21 mouse cellular contexts compared by ENCODE assay signal in the genomic region with DNA sequence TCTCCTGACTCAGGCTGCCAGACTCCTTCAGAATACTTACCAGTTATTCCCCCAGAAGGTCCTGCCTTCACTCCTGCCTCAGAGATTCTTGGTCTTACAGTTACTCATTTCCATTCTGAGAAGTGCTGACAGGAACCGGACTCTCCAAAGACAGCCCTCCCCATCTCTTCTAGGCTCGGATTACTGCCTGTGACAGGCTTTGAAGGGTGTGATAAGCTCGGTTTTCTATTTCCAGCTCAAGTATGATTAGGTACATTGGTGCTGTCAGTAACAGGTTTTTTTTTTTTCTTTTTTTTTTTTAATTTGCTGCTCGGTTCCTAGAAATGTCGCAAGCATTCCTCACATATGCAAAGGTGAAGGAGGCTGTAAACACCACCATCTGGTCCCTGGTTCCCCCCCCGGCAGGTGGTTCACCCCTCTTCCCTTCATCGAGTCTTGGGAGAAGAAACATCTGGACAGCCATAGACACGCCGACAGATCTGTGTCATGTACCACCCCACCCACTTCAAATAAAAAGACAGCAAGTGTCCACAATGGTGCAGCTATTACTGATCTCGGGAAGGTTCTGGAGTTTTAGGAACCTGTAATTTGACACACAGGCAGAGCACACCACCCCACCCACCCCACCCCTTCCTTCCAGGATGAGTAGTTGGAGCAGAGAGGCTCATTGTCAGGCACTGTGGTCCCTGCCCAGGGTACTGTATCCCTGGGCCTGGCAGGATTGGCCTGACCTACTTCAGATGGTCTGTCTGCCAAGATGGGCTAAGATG. TPM values are rescaled to one million over a fixed set of nuclear protein-coding genes. Genes with fewer than 3 reads are reported as not detected.
DNase-seq lines count a peak whose midpoint lies in the region; ATAC-seq and TF ChIP-seq lines count a peak whose summit lies in the region.
"Had no signal": no experiment of that assay in that cellular context is flagged by ENCODE, and none has a peak within 500 bp of the region (broad histone marks: within the 10 kb centered on the region; RNA-seq: fewer than 3 reads in every experiment).

No protein-coding gene starts in this region.

- TF ChIP-seq EP300 in heart, adult 2 months (IDR thresholded peaks at IDR 0.05; ENCODE audit: insufficient read depth, low read depth, low read length) = no peak

- no peaks in the 10 kb centered on the region for H3K79me2 ChIP-seq in heart, adult 2 months (replicated peaks; ENCODE audit: control insufficient read depth, insufficient read depth, low read length)

- H3K27me3 ChIP-seq in heart, adult 2 months (ENCODE audit: control insufficient read depth, insufficient read depth, low read length) = no peaks in the 10 kb centered on the region
- H3K27me3 ChIP-seq in heart, embryonic 15.5 days = no peaks in the 10 kb centered on the region
- no peaks in the 10 kb centered on the region for H3K27me3 ChIP-seq in intestine, embryonic 15.5 days (replicated peaks)
- H3K27me3 ChIP-seq: CH12.LX; embryonic facial prominence, embryonic 15.5 days; limb, embryonic 13.5 days; neural tube, embryonic 13.5 days had no signal

- no peaks in the 10 kb centered on the region for H3K9me3 ChIP-seq in heart, embryonic 15.5 days (replicated peaks)
- H3K9me3 ChIP-seq in intestine, embryonic 15.5 days = no peaks in the 10 kb centered on the region
- H3K9me3 ChIP-seq: embryonic facial prominence, embryonic 15.5 days; limb, embryonic 13.5 days; neural tube, embryonic 13.5 days had no signal

- peak overlapping the region; percentile 20; the same call in 1 of the 2 replicates for H3K4me3 ChIP-seq in heart, adult 2 months
- peak overlapping the region; percentile 4; the same call in 1 of the 2 replicates for H3K4me3 ChIP-seq in heart, embryonic 15.5 days
- no peak overlapping the region for H3K4me3 ChIP-seq in intestine, embryonic 15.5 days (replicated peaks)
- H3K4me3 ChIP-seq: embryonic facial prominence, embryonic 15.5 days; limb, embryonic 13.5 days; neural tube, embryonic 13.5 days had no signal

- H3K4me1 ChIP-seq in heart, adult 2 months (ENCODE audit: control insufficient read depth, insufficient read depth, low read length) = peaks cover 6% of the 10 kb centered on the region
- peaks cover 39% of the 10 kb centered on the region for H3K4me1 ChIP-seq in heart, embryonic 15.5 days (replicated peaks)
- peaks cover 6% of the 10 kb centered on the region; the same call in 1 of the 2 replicates for H3K4me1 ChIP-seq in intestine, embryonic 15.5 days (replicated peaks)
- H3K4me1 ChIP-seq: neural tube, embryonic 13.5 days had no signal

- H3K9ac ChIP-seq in heart, adult 2 months (ENCODE audit: low read depth, low read length) = peak overlapping the region; percentile 62
- no peak overlapping the region for H3K9ac ChIP-seq in heart, embryonic 15.5 days
- H3K9ac ChIP-seq in intestine, embryonic 15.5 days = no peak overlapping the region
- H3K9ac ChIP-seq: embryonic facial prominence, embryonic 15.5 days; hindbrain, embryonic 14.5 days; limb, embryonic 13.5 days; neural tube, embryonic 13.5 days had no signal

- peak overlapping the region; percentile 47 for H3K4me2 ChIP-seq in heart, embryonic 15.5 days
- no peak overlapping the region for H3K4me2 ChIP-seq in intestine, embryonic 15.5 days (replicated peaks)
- H3K4me2 ChIP-seq: embryonic facial prominence, embryonic 15.5 days; hindbrain, embryonic 14.5 days; limb, embryonic 13.5 days; neural tube, embryonic 13.5 days had no signal

- H3K27ac ChIP-seq in heart, adult 2 months = peak overlapping the region; percentile 60
- peak overlapping the region; percentile 78 for H3K27ac ChIP-seq in heart, embryonic 15.5 days
- no peak overlapping the region for H3K27ac ChIP-seq in intestine, embryonic 15.5 days
- H3K27ac ChIP-seq: embryonic facial prominence, embryonic 15.5 days; hindbrain, embryonic 14.5 days; limb, embryonic 13.5 days; neural tube, embryonic 13.5 days had no signal

- peak; percentile 86 for ATAC-seq in heart, embryonic 15.5 days (replicated peaks; ENCODE audit: insufficient number of reproducible peaks, insufficient read depth, low FRiP score, low read depth)
- no peak for ATAC-seq in intestine, embryonic 15.5 days
- ATAC-seq: forebrain, embryonic 14.5 days had no signal

- TF ChIP-seq CTCF in heart, adult 2 months (IDR thresholded peaks at IDR 0.05) = no peak

- no peaks in the 10 kb centered on the region for H3K36me3 ChIP-seq in heart, adult 2 months (ENCODE audit: control insufficient read depth, insufficient read depth, low read length)
- H3K36me3 ChIP-seq in heart, embryonic 15.5 days = no peaks in the 10 kb centered on the region
- H3K36me3 ChIP-seq in intestine, embryonic 15.5 days = no peaks in the 10 kb centered on the region
- H3K36me3 ChIP-seq: embryonic facial prominence, embryonic 15.5 days; limb, embryonic 13.5 days; neural tube, embryonic 13.5 days had no signal

- peak in 1 of 2 experiments; percentile 31 for DNase-seq in heart, adult 2 months
- DNase-seq in heart, adult 8-10 months (ENCODE audit: low spot score) = no peak
- DNase-seq in 416B (ENCODE audit: low read depth) (peak; percentile 68), NIH3T3 (ENCODE audit: low read depth) (peak; percentile 56)
- no peak for DNase-seq in left cerebral cortex, adult 8-10 months (ENCODE audit: low spot score in 2 of 2)
- DNase-seq: adrenal gland, adult 8-10 months; cerebellum, postnatal 10 days; gastrocnemius, postnatal 14 days; kidney, adult 18-20 months; layer of hippocampus, adult 9-11 months; thymus, postnatal 14 days had no signal

- intact Hi-C loops in heart, adult 2 months (cut with DNase I) = no loop called here

- 12% methylated on average over 10 of the region's 10 CpGs for WGBS in heart, adult 2 months
- 12% methylated on average over 10 of the region's 10 CpGs for WGBS in heart, embryonic 15.5 days
- 32% methylated on average over 10 of the region's 10 CpGs for WGBS in intestine, embryonic 15.5 days

- no peak for TF ChIP-seq POLR2A in heart, adult 2 months (IDR thresholded peaks at IDR 0.05; ENCODE audit: insufficient read depth, low read depth, low read length)

RNA-seq across cellular contexts. Expression of a gene that starts 14.0 kb away (rescaled TPM):
- not detected for total RNA-seq in heart, adult 2 months (2021)
- 0.08 TPM in 1 of 2 replicates, not detected in the other for polyA plus RNA-seq in heart, adult 2 months (2012; rRNA removed)
- not detected for total RNA-seq in heart, adult 8-10 months (2022)
- polyA plus RNA-seq in heart, embryonic 15.5 days (2015; fragmentation: Nextera tagmentation; extraction: Ambion mirVana) = 0.09 TPM in 1 of 2 replicates, not detected in the other
- polyA plus RNA-seq in intestine, embryonic 15.5 days (2015; fragmentation: Nextera tagmentation; extraction: Ambion mirVana) = 1.1 and 1.2 TPM in 2 replicates
- total RNA-seq in left cerebral cortex, adult 8-10 months (2022) = under 1 TPM in 1 of 4 experiments, not detected in 3; 0.28 TPM

RNA-seq across cellular contexts. Expression of a gene that starts 22.1 kb away (rescaled TPM):
- 10 to 100 TPM; 41.1 to 51.1 TPM for total RNA-seq in heart, adult 2 months (2021)
- polyA plus RNA-seq in heart, adult 2 months (2012; rRNA removed) = 6.5 and 13.2 TPM in 2 replicates
- 10 to 100 TPM; 48.5 to 54.4 (median 52.0) TPM for total RNA-seq in heart, adult 8-10 months (2022)
- polyA plus RNA-seq in heart, embryonic 15.5 days (2015; fragmentation: Nextera tagmentation; extraction: Ambion mirVana) = 3.6 and 4.7 TPM in 2 replicates
- 5.2 and 5.6 TPM in 2 replicates for polyA plus RNA-seq in intestine, embryonic 15.5 days (2015; fragmentation: Nextera tagmentation; extraction: Ambion mirVana)
- 10 to 100 TPM; 70.6 to 84.9 (median 73.6) TPM for total RNA-seq in left cerebral cortex, adult 8-10 months (2022)

RNA-seq across cellular contexts. Expression of a gene that starts 58.8 kb away (rescaled TPM):
- 1 to 10 TPM in 1 of 2 experiments, under 1 TPM in 1; 0.73 to 1.5 TPM for total RNA-seq in heart, adult 2 months (2021)
- 0.53 and 1.0 TPM in 2 replicates for polyA plus RNA-seq in heart, adult 2 months (2012; rRNA removed)
- 1 to 10 TPM in 2 of 4 experiments, under 1 TPM in 2; 0.66 to 1.5 (median 1.1) TPM for total RNA-seq in heart, adult 8-10 months (2022)
- polyA plus RNA-seq in heart, embryonic 15.5 days (2015; fragmentation: Nextera tagmentation; extraction: Ambion mirVana) = 1.1 TPM in 2 replicates
- 1.1 and 1.3 TPM in 2 replicates for polyA plus RNA-seq in intestine, embryonic 15.5 days (2015; fragmentation: Nextera tagmentation; extraction: Ambion mirVana)
- total RNA-seq in left cerebral cortex, adult 8-10 months (2022) = 1 to 10 TPM; 1.2 to 1.7 (median 1.4) TPM
- total RNA-seq: CH12.LX had no signal
- polyA plus RNA-seq: liver, embryonic 16.5 days; stomach, embryonic 16.5 days had no signal

Comparison
In these comparisons a context has a peak if more than half of its experiments do, and no peak if none do; other contexts are left out.
1. DNase-seq: peak in 416B (single experiment) and NIH3T3 (single experiment); none in heart, adult 8-10 months (single experiment) and left cerebral cortex, adult 8-10 months (0 of 2).